Mouse (Mus musculus) liver, embryonic 13.5 days (tissue): ENCODE measurements at regions not wholly inside any gene's neighbourhood (a gene's known extent, or its start where the extent isn't known, plus 50 kb on each side); places are given as distances from the start of the nearest gene placed in this dataset.
"Not testable (repeated sequence)": the region's sequence is repeated elsewhere in the genome, so short reads cannot be mapped to it uniquely, and the experiment has no call there.

Experiments
- ATAC-seq: fragments of 200-750 bp; cut with Nextera tagmentation; 2 replicates; pipeline ENCODE4 v1.8.0; 2017; ENCODE audit warnings: low read depth, mild to moderate bottlenecking, moderate number of reproducible peaks, moderate library complexity
- DNase-seq: peaks from one replicate; pipeline ENCODE4 v3.0.0; 2022
- H3K27ac ChIP-seq: fragments of 300-500 bp; sonication (generic); 2 replicates; pipeline ENCODE4 v1.5.1; 2015; ENCODE audit warnings: moderate library complexity, mild to moderate bottlenecking, inconsistent platforms
- H3K27me3 ChIP-seq: fragments of 300-500 bp; sonication (generic); 2 replicates; pipeline ENCODE4 v1.6.1; 2015; ENCODE audit warnings: mild to moderate bottlenecking, inconsistent platforms
- H3K36me3 ChIP-seq: fragments of 300-500 bp; sonication (generic); 2 replicates; pipeline ENCODE4 v1.6.1; 2015; ENCODE audit warnings: mild to moderate bottlenecking, inconsistent platforms
- H3K4me1 ChIP-seq: fragments of 300-500 bp; sonication (generic); replicated peaks from 2 replicates; pipeline ENCODE4 v1.6.1; 2015; ENCODE audit warnings: inconsistent platforms
- H3K4me2 ChIP-seq: fragments of 300-500 bp; sonication (generic); 2 replicates; pipeline ENCODE4 v1.6.1; 2015; ENCODE audit warnings: inconsistent platforms, mild to moderate bottlenecking, moderate library complexity
- H3K4me3 ChIP-seq: fragments of 300-500 bp; sonication (generic); replicated peaks from 2 replicates; pipeline ENCODE4 v1.5.1; 2015; ENCODE audit warnings: mild to moderate bottlenecking, inconsistent platforms
- H3K9ac ChIP-seq: fragments of 300-500 bp; sonication (generic); 2 replicates; pipeline ENCODE4 v1.6.1; 2015; ENCODE audit warnings: mild to moderate bottlenecking, inconsistent platforms
- H3K9me3 ChIP-seq: fragments of 300-500 bp; sonication (generic); replicated peaks from 2 replicates; pipeline ENCODE4 v1.6.1; 2016; ENCODE audit warnings: inconsistent platforms
- WGBS: fragments of 180-500 bp; shearing (Covaris S2); methylation state at CpG from one replicate; pipeline ENCODE4 v1.1.7; 2015; ENCODE audit not compliant: insufficient replicate concordance; 5-methylcytosine and 5-hydroxymethylcytosine counted together

DNA sequence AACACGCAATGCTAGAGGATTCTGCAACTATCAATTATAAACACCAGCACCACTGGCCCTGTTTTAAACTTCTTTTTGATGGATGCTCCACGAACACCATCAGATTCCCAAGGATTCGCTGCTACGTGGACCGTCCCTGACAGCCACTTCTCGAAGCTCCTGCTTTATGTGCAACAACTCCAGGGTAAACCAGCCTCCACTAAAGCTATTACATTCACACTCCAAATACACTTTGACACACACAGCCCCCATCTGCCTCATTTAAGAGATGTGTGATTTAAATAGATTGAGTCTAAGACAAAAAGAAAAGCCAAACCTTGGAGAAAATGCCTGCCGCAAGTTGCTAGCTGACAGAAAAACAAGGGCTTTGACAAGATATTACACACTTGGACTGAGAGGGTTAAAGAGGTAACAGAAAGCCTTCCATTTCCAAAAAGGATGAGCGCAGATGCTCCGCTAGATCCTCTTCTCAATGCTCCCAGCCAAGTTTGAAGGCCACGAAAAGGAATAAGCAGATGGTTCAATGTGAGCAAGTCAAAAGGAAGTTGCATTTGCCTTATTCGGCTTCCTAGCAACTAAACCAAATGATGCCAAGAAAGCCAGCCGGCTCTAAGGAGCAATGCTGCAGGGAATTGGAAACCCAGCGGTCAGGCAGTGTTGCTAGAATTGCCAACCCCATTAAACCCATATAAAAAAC is 54.0 kb upstream of the Cnep1r1 start:
- DNase-seq (no peak), ATAC-seq (no peak)
- WGBS, result 68% methylated on average over 13 of the region's 13 CpGs
- Histone ChIP-seq H3K9me3 (no peaks in the 10 kb centered on the region), H3K9ac (no peak overlapping the region), H3K4me3 (no peak overlapping the region), H3K36me3 (no peaks in the 10 kb centered on the region), H3K4me1 (no peaks in the 10 kb centered on the region), H3K4me2 (no peak overlapping the region), H3K27me3 (no peaks in the 10 kb centered on the region), H3K27ac (no peak overlapping the region)

- WGBS, result 74% methylated on average over 1 of the region's 1 CpGs
These were observed 59.5 kb upstream of the Cnep1r1 start for GRCm38 (mm10) chr8:88059107-88059506.

GRCm38 (mm10) chr8:88057686-88058234 is 60.8 kb upstream of the Cnep1r1 start:
- Histone ChIP-seq H3K4me2 (no peak overlapping the region), H3K4me3 (no peak overlapping the region), H3K9me3 (no peaks in the 10 kb centered on the region), H3K36me3 (no peaks in the 10 kb centered on the region), H3K4me1 (no peaks in the 10 kb centered on the region), H3K9ac (no peak overlapping the region), H3K27me3 (no peaks in the 10 kb centered on the region), H3K27ac (no peak overlapping the region)
- WGBS, result 75% methylated on average over 7 of the region's 7 CpGs
- ATAC-seq (no peak), DNase-seq (no peak)

More at GRCm38 (mm10) chr8:88059107-88059506, 59.5 kb upstream of the Cnep1r1 start:
- not testable (repeated sequence) for H3K4me2 ChIP-seq, ATAC-seq, DNase-seq, H3K4me3 ChIP-seq, H3K27me3 ChIP-seq, H3K36me3 ChIP-seq, H3K4me1 ChIP-seq, H3K27ac ChIP-seq, H3K9me3 ChIP-seq, H3K9ac ChIP-seq

GRCm38 (mm10) chr8:88050651-88051050 is 67.9 kb upstream of the Cnep1r1 start:
- Histone ChIP-seq H3K27ac (no peak overlapping the region), H3K9me3 (no peaks in the 10 kb centered on the region), H3K4me2 (no peak overlapping the region), H3K27me3 (no peaks in the 10 kb centered on the region), H3K9ac (no peak overlapping the region), H3K36me3 (no peaks in the 10 kb centered on the region), H3K4me1 (no peaks in the 10 kb centered on the region), H3K4me3 (no peak overlapping the region)
- ATAC-seq, result no peak
- 69% methylated on average over 10 of the region's 10 CpGs for WGBS
- DNase-seq, result no peak

DNA sequence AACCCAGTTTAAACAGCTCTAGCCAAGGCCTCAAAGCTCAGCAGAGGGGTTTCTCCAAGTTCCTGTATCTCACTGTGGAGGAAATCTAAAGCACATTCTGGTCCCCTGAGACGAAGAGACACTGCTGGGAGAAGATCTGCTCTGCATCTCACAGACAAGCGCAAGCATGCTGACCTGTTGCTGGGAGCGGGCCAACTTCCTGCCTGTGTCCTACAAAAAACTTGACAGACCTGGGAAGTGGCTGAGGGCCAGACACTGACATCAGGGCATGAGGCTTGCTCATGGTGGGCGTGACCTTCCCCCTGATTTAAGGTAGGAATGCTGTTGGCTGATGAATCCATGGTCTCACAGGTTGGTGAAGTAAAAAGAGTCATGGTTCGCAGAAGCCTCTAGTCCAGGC is 69.5 kb upstream of the Cnep1r1 start:
- 53% methylated on average over 5 of the region's 5 CpGs for WGBS
- H3K36me3 ChIP-seq, result no peaks in the 10 kb centered on the region
- H3K4me3 ChIP-seq, result no peak overlapping the region
- H3K9ac ChIP-seq, result no peak overlapping the region
- H3K9me3 ChIP-seq, result no peaks in the 10 kb centered on the region
- H3K27ac ChIP-seq, result no peak overlapping the region
- ATAC-seq (no peak), DNase-seq (no peak)
- H3K4me1 ChIP-seq, result no peaks in the 10 kb centered on the region
- no peaks in the 10 kb centered on the region for H3K27me3 ChIP-seq
- H3K4me2 ChIP-seq, result no peak overlapping the region

GRCm38 (mm10) chr8:88045995-88046394 is 72.6 kb upstream of the Cnep1r1 start:
- no peak overlapping the region for H3K4me3 ChIP-seq
- H3K4me2 ChIP-seq, result no peak overlapping the region
- no peaks in the 10 kb centered on the region for H3K36me3 ChIP-seq
- no peaks in the 10 kb centered on the region for H3K9me3 ChIP-seq
- no peaks in the 10 kb centered on the region for H3K4me1 ChIP-seq
- H3K27me3 ChIP-seq, result no peaks in the 10 kb centered on the region
- ATAC-seq (no peak), DNase-seq (no peak)
- 57% methylated on average over 4 of the region's 4 CpGs for WGBS
- no peak overlapping the region for H3K27ac ChIP-seq
- H3K9ac ChIP-seq, result no peak overlapping the region

GRCm38 (mm10) chr8:88039286-88039685 is 79.3 kb upstream of the Cnep1r1 start:
- no peak overlapping the region for H3K27ac ChIP-seq
- H3K4me3 ChIP-seq, result no peak overlapping the region
- H3K9me3 ChIP-seq, result no peaks in the 10 kb centered on the region
- H3K36me3 ChIP-seq, result no peaks in the 10 kb centered on the region
- no peak overlapping the region for H3K4me2 ChIP-seq
- no peaks in the 10 kb centered on the region for H3K27me3 ChIP-seq
- ATAC-seq, result no peak
- WGBS, result 30% methylated on average over 6 of the region's 6 CpGs
- H3K4me1 ChIP-seq, result no peaks in the 10 kb centered on the region
- no peak overlapping the region for H3K9ac ChIP-seq
- no peak for DNase-seq

- ATAC-seq (0 out of 2 replicates have a peak, but pooled peaks have one; percentile 18), DNase-seq (no peak)
- WGBS, result 61% methylated on average over 2 of the region's 2 CpGs
- no peaks in the 10 kb centered on the region for H3K4me1 ChIP-seq
- no peak overlapping the region for H3K4me3 ChIP-seq
- no peak overlapping the region for H3K9ac ChIP-seq
- no peak overlapping the region for H3K27ac ChIP-seq
- no peak overlapping the region for H3K4me2 ChIP-seq
- H3K9me3 ChIP-seq, result no peaks in the 10 kb centered on the region
- no peaks in the 10 kb centered on the region for H3K27me3 ChIP-seq
- no peaks in the 10 kb centered on the region for H3K36me3 ChIP-seq
These were observed 78.6 kb upstream of the Zfp423 start for GRCm38 (mm10) chr8:88037994-88038393.

DNA sequence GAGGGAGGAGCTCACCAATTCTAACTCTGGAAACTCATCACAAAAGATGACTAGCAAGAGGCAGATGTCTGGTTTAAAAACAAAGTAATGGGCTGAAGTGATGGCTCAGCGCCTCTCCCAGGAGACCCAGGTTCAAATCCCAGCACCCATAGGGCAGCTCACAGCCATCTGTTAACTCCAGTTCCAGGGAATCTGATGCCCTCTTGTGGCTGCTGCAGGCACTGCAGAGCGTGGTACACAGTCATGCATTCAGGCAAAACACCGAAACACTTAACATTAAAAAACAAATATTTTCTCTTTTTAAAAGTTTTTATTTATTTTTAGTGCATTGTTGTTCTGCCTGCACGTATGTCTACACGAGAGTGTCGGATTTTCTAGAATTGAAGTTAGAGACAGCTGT is 73.7 kb upstream of the Zfp423 start:
- H3K27ac ChIP-seq, result no peak overlapping the region
- 43% methylated on average over 6 of the region's 6 CpGs for WGBS
- no peak for DNase-seq
- H3K36me3 ChIP-seq, result no peaks in the 10 kb centered on the region
- no peaks in the 10 kb centered on the region for H3K9me3 ChIP-seq
- no peaks in the 10 kb centered on the region for H3K27me3 ChIP-seq
- H3K4me3 ChIP-seq, result no peak overlapping the region
- H3K9ac ChIP-seq, result no peak overlapping the region
- no peak for ATAC-seq
- H3K4me1 ChIP-seq, result no peaks in the 10 kb centered on the region
- H3K4me2 ChIP-seq, result no peak overlapping the region

GRCm38 (mm10) chr8:88024496-88024895 is 65.1 kb upstream of the Zfp423 start:
- H3K36me3 ChIP-seq, result no peaks in the 10 kb centered on the region
- H3K27ac ChIP-seq, result no peak overlapping the region
- ATAC-seq (no peak), DNase-seq (no peak)
- no peak overlapping the region for H3K9ac ChIP-seq
- 80% methylated on average over 14 of the region's 14 CpGs for WGBS
- no peaks in the 10 kb centered on the region for H3K9me3 ChIP-seq
- H3K4me2 ChIP-seq, result no peak overlapping the region
- H3K4me1 ChIP-seq, result no peaks in the 10 kb centered on the region
- H3K27me3 ChIP-seq, result no peaks in the 10 kb centered on the region
- no peak overlapping the region for H3K4me3 ChIP-seq

DNA sequence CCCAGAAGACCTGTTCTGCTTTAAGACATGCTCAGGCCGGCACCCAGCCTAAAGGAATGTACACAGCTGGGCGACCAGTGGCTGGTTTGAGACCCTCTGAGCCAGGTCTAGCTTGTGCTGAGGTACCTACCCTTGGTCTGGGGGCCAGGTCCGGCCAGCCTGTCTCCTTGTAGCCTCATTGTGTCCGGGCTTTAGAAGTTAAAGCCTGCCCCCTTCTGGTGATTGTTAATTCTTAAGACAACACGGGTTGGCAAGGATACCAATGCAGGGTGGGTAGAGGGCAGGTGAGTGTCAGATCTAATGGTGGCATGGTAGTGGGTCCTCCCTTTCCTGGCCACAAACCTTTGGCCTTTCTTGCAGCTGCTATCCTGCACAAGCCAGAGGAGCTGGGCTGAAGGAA is 64.0 kb upstream of the Zfp423 start:
- Histone ChIP-seq H3K9me3 (no peaks in the 10 kb centered on the region), H3K9ac (no peak overlapping the region), H3K4me3 (no peak overlapping the region), H3K36me3 (no peaks in the 10 kb centered on the region), H3K27ac (no peak overlapping the region), H3K4me1 (no peaks in the 10 kb centered on the region), H3K27me3 (no peaks in the 10 kb centered on the region), H3K4me2 (no peak overlapping the region)
- 18% methylated on average over 5 of the region's 5 CpGs for WGBS
- DNase-seq, result no peak
- no peak for ATAC-seq

DNA sequence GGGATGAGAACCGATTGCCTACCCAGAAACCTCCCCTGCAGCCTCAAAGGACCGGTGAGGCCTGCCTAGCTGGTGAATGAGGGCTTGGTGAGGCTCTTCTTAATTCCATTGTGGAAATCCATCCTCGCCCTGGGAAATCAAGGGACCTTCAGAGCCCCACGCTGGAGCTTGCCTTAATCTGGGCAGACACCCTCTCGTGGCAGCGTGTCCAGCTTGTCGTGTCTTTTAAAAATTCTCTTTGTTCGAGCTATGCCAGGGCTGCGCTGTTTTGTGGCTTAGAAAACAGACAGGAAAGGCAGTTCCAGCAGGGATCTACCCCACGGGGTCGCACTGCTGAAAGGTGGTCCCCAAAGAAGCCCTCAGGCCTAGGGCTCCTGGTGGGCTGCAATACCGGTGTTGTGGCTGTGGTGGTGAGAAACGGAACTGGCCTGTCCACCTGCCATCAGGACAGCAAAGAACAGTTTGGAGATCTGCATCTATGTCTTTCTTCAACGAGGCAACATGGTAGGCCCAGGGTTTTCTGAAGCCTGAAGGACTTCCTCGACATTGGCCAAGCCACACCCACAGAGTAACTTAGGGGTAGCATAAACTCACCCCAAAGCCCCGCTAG is 63.5 kb upstream of the Zfp423 start:
- no peak overlapping the region for H3K9ac ChIP-seq
- H3K27ac ChIP-seq, result no peak overlapping the region
- 62% methylated on average over 16 of the region's 16 CpGs for WGBS
- ATAC-seq (no peak), DNase-seq (no peak)
- H3K4me1 ChIP-seq, result no peaks in the 10 kb centered on the region
- H3K4me3 ChIP-seq, result no peak overlapping the region
- no peaks in the 10 kb centered on the region for H3K9me3 ChIP-seq
- no peaks in the 10 kb centered on the region for H3K36me3 ChIP-seq
- no peak overlapping the region for H3K4me2 ChIP-seq
- H3K27me3 ChIP-seq, result no peaks in the 10 kb centered on the region
